Mouse (Mus musculus): ENCODE measurements at regions not wholly inside any gene's neighbourhood (a gene's known extent, or its start where the extent isn't known, plus 50 kb on each side); places are given as distances from the start of the nearest gene placed in this dataset.

GRCm38 (mm10) chr11:26800296-26800695 lies 206.5 kb upstream of the Vrk2 start:
- TF ChIP-seq CTCF (IDR thresholded peaks at IDR 0.05; ENCODE audit: borderline replicate concordance, insufficient read depth, low read depth, low read length) (no peak), POLR2A (IDR thresholded peaks at IDR 0.05; ENCODE audit: borderline replicate concordance, insufficient read depth, low read length) (no peak)

All from cerebellum, adult 2 months (tissue).